In genomic region chr15:25984067-25984733, GRCm38 (mm10) we compare ENCODE assay signal across 8 mouse cellular contexts. TPM values are rescaled to one million over a fixed set of nuclear protein-coding genes. Genes with fewer than 3 reads are reported as not detected.
DNase-seq lines count a peak whose midpoint lies in the region; ATAC-seq and TF ChIP-seq lines count a peak whose summit lies in the region.

Gene Zfp622 (plus strand): TSS chr15:25984366.

- H3K9me3 ChIP-seq in heart, embryonic 12.5 days (replicated peaks), result no peaks in the 10 kb centered on the region
- no peaks in the 10 kb centered on the region for H3K9me3 ChIP-seq in kidney, postnatal 0 days (replicated peaks; ENCODE audit: low read length)
- H3K9me3 ChIP-seq in liver, embryonic 11.5 days (ENCODE audit: control insufficient read depth, low read length), result no peaks in the 10 kb centered on the region
- H3K9me3 ChIP-seq in stomach, embryonic 14.5 days (ENCODE audit: control insufficient read depth, low read depth, low read length), result no peaks in the 10 kb centered on the region

- H3K27me3 ChIP-seq in heart, embryonic 12.5 days (replicated peaks), result no peaks in the 10 kb centered on the region
- no peaks in the 10 kb centered on the region for H3K27me3 ChIP-seq in kidney, postnatal 0 days (ENCODE audit: insufficient read depth, low read length)
- H3K27me3 ChIP-seq in liver, embryonic 11.5 days (replicated peaks; ENCODE audit: control insufficient read depth, insufficient read depth, low read length), result no peaks in the 10 kb centered on the region
- no peaks in the 10 kb centered on the region for H3K27me3 ChIP-seq in stomach, embryonic 14.5 days (ENCODE audit: control insufficient read depth, insufficient read depth, low read length)

- peaks cover 13% of the 10 kb centered on the region for H3K4me1 ChIP-seq in heart, embryonic 12.5 days (replicated peaks)
- H3K4me1 ChIP-seq in kidney, postnatal 0 days (replicated peaks; ENCODE audit: insufficient read depth, low read length), result peaks cover 4% of the 10 kb centered on the region; the same call in 1 of the 2 replicates
- H3K4me1 ChIP-seq in liver, embryonic 11.5 days (replicated peaks; ENCODE audit: control insufficient read depth, insufficient read depth, low read length), result peaks cover 11% of the 10 kb centered on the region
- peaks cover 13% of the 10 kb centered on the region for H3K4me1 ChIP-seq in stomach, embryonic 14.5 days (ENCODE audit: control insufficient read depth, insufficient read depth, low read length)

- TF ChIP-seq CTCF in kidney, postnatal 0 days (IDR thresholded peaks at IDR 0.05; ENCODE audit: low read depth), result no peak

- peak within 1 kb of the TSS; percentile 78 for H3K4me3 ChIP-seq in heart, embryonic 12.5 days
- peak within 1 kb of the TSS; percentile 94 for H3K4me3 ChIP-seq in kidney, postnatal 0 days (replicated peaks; ENCODE audit: low read depth, low read length)
- peak within 1 kb of the TSS; percentile 98 for H3K4me3 ChIP-seq in liver, embryonic 11.5 days (ENCODE audit: low read depth, low read length)
- peak within 1 kb of the TSS; percentile 94 for H3K4me3 ChIP-seq in stomach, embryonic 14.5 days (ENCODE audit: low read depth, low read length)

- peaks cover 17% of the 10 kb centered on the region for H3K36me3 ChIP-seq in heart, embryonic 12.5 days
- peaks cover 12% of the 10 kb centered on the region; the same call in 1 of the 2 replicates for H3K36me3 ChIP-seq in kidney, postnatal 0 days (ENCODE audit: insufficient read depth, low read length)
- peaks cover 8% of the 10 kb centered on the region; the same call in 1 of the 2 replicates for H3K36me3 ChIP-seq in liver, embryonic 11.5 days (ENCODE audit: control insufficient read depth, insufficient read depth, low read length)
- peaks cover 13% of the 10 kb centered on the region for H3K36me3 ChIP-seq in stomach, embryonic 14.5 days (ENCODE audit: control insufficient read depth, insufficient read depth, low read length)

- peak within 1 kb of the TSS; percentile 90 for H3K9ac ChIP-seq in heart, embryonic 12.5 days
- peak within 1 kb of the TSS; percentile 83 for H3K9ac ChIP-seq in kidney, postnatal 0 days (ENCODE audit: low read depth, low read length)
- H3K9ac ChIP-seq in liver, embryonic 11.5 days (ENCODE audit: low read depth, low read length), result peak within 1 kb of the TSS; percentile 92
- peak within 1 kb of the TSS; percentile 93 for H3K9ac ChIP-seq in stomach, embryonic 14.5 days (replicated peaks; ENCODE audit: low read depth, low read length)

- peak; percentile 99 for DNase-seq in CD4-positive helper T cell, adult 2 months (ENCODE audit: low read depth, low spot score)
- DNase-seq in brain, embryonic 18.5 days (ENCODE audit: low read depth, low spot score), result peak; percentile 98
- DNase-seq in kidney, postnatal 0 days (ENCODE audit: low spot score), result peak; percentile 99
- peak; percentile 91 for DNase-seq in liver, embryonic 11.5 days (ENCODE audit: low spot score)
- peak; percentile 98 for DNase-seq in naive thymus-derived CD4-positive, alpha-beta T cell, adult 2 months (ENCODE audit: low read depth)

- H3K4me2 ChIP-seq in heart, embryonic 12.5 days, result peak within 1 kb of the TSS; percentile 86
- peak within 1 kb of the TSS; percentile 93 for H3K4me2 ChIP-seq in kidney, postnatal 0 days (ENCODE audit: low read length)
- peak within 1 kb of the TSS; percentile 97 for H3K4me2 ChIP-seq in liver, embryonic 11.5 days
- peak within 1 kb of the TSS; percentile 63 for H3K4me2 ChIP-seq in stomach, embryonic 14.5 days (replicated peaks; ENCODE audit: low read depth, low read length)

- peak within 1 kb of the TSS; percentile 85 for H3K27ac ChIP-seq in heart, embryonic 12.5 days (ENCODE audit: poor library complexity, severe bottlenecking)
- peak within 1 kb of the TSS; percentile 92 for H3K27ac ChIP-seq in kidney, postnatal 0 days
- peak within 1 kb of the TSS; percentile 91 for H3K27ac ChIP-seq in liver, embryonic 11.5 days (ENCODE audit: low read depth, low read length)
- H3K27ac ChIP-seq in stomach, embryonic 14.5 days (ENCODE audit: low read length), result peak within 1 kb of the TSS; percentile 79

- peak; percentile 99 for ATAC-seq in erythroid progenitor cell, adult 5-6 weeks (replicated peaks; ENCODE audit: low FRiP score, poor library complexity, severe bottlenecking)
- ATAC-seq in heart, embryonic 12.5 days (ENCODE audit: insufficient number of reproducible peaks, low FRiP score), result peak; percentile 97
- peak; percentile 97 for ATAC-seq in kidney, postnatal 0 days (replicated peaks; ENCODE audit: low FRiP score, low read depth)
- ATAC-seq in liver, embryonic 11.5 days (replicated peaks; ENCODE audit: low FRiP score), result peak; percentile 96
- ATAC-seq in stomach, embryonic 14.5 days (ENCODE audit: insufficient number of reproducible peaks, insufficient read depth, low FRiP score, low read depth), result peak; percentile 98

- WGBS in heart, embryonic 12.5 days, result under 1% methylated on average over 57 of the region's 57 CpGs
- WGBS in kidney, postnatal 0 days, result under 1% methylated on average over 57 of the region's 57 CpGs
- under 1% methylated on average over 57 of the region's 57 CpGs for WGBS in liver, embryonic 11.5 days
- under 1% methylated on average over 57 of the region's 57 CpGs for WGBS in stomach, embryonic 14.5 days

RNA-seq across cellular contexts. Expression of gene Zfp622, which starts in this region (rescaled TPM):
- total RNA-seq in erythroid progenitor cell, adult 5-6 weeks (2015; ENCODE audit: low replicate concordance), result 2.9 and 16.8 TPM in 2 replicates
- 25.9 and 26.9 TPM in 2 replicates for total RNA-seq in erythroid progenitor cell, adult 5-6 weeks (2017; ENCODE audit: low replicate concordance)
- polyA plus RNA-seq in heart, embryonic 12.5 days (2016; fragmentation: Nextera tagmentation; extraction: Ambion mirVana), result 24.2 and 25.4 TPM in 2 replicates
- polyA plus RNA-seq in kidney, postnatal 0 days (2015; fragmentation: Nextera tagmentation; extraction: Ambion mirVana), result 23.2 and 27.3 TPM in 2 replicates
- polyA plus RNA-seq in liver, embryonic 11.5 days (2014; fragmentation: Nextera tagmentation; extraction: Ambion mirVana), result 27.9 and 30.3 TPM in 2 replicates
- 26.7 and 32.9 TPM in 2 replicates for polyA plus RNA-seq in stomach, embryonic 14.5 days (2014; fragmentation: Nextera tagmentation; extraction: Ambion mirVana)

Comparison
In these comparisons a context has a peak if more than half of its experiments do, and no peak if none do; other contexts are left out.
1. Peak in every context shown above with its lines: DNase-seq, ATAC-seq, H3K4me3 ChIP-seq and H3K27ac ChIP-seq.